Mouse (Mus musculus): Measurements from ENCODE around the gene Meis3. TPM values are rescaled to one million over a fixed set of nuclear protein-coding genes. Genes with fewer than 3 reads are reported as not detected.

Meis3 gene
- polyA plus RNA-seq, 1 experiment from 2014 or later: 15.0 TPM

DNA sequence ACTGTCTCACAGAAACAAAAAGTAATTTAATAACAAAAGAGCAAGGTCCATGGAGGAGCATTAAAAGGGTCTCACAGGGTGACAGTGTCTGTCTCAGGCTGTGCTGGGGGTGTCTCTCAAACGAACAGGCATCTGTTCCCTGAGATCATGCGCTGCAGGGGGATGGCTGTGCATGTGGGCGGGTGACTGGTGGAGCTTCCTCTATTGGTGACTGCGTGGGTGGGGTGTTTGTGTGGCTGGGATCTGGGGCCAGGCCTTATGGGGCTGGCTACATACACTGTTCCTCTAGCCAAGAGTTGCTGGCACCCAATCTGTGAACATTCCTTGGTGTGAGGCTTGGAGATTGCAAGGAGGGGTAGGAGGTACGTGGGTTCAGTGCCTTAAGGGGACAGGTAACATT, 25.6 kb upstream of the Meis3 start:
- H3K4me3 ChIP-seq (ENCODE audit: inconsistent target): no peak overlapping the region
- no peaks in the 10 kb centered on the region for H3K36me3 ChIP-seq (ENCODE audit: inconsistent target)
- H3K27ac ChIP-seq: no peak overlapping the region
- no peaks in the 10 kb centered on the region for H3K79me2 ChIP-seq (ENCODE audit: inconsistent target)
- 38% methylated on average over 5 of the region's 5 CpGs for WGBS (ENCODE audit: missing documents)

- Histone ChIP-seq H3K4me3 (ENCODE audit: inconsistent target) (no peak overlapping the region), H3K27ac (no peak overlapping the region)
- WGBS (ENCODE audit: missing documents): 74% methylated on average over 9 of the region's 9 CpGs
Measured at GRCm38 (mm10) chr7:16150191-16151145, 24.4 kb upstream of the Meis3 start.

DNA sequence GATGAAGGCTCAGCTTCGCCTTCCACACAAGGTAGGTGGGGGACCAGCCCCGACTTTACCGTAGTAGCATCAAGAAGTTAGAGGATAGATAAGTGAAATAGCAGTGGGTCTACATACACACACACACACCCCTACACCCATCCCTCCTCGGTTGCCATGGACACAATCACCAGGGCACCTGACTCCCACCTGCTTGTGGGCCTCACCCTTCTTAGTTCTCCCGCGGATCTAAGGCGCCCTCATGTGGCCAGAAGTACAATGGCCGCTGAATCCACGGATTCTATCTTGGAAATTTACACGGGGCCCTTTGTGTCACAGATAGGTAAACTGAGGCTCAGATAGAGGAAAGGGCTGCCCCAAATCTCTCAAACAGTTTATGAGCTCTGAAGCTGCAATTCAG, 21.4 kb upstream of the Meis3 start:
- no peak overlapping the region for H3K4me3 ChIP-seq (ENCODE audit: inconsistent target)
- no peak overlapping the region for H3K27ac ChIP-seq
- H3K36me3 ChIP-seq (ENCODE audit: inconsistent target): no peaks in the 10 kb centered on the region
- 27% methylated on average over 10 of the region's 10 CpGs for WGBS (ENCODE audit: missing documents)
- H3K79me2 ChIP-seq (ENCODE audit: inconsistent target): no peaks in the 10 kb centered on the region

More at GRCm38 (mm10) chr7:16150191-16151145, 24.4 kb upstream of the Meis3 start:
- H3K36me3 ChIP-seq (ENCODE audit: inconsistent target): no peaks in the 10 kb centered on the region
- no peaks in the 10 kb centered on the region for H3K79me2 ChIP-seq (ENCODE audit: inconsistent target)

DNA sequence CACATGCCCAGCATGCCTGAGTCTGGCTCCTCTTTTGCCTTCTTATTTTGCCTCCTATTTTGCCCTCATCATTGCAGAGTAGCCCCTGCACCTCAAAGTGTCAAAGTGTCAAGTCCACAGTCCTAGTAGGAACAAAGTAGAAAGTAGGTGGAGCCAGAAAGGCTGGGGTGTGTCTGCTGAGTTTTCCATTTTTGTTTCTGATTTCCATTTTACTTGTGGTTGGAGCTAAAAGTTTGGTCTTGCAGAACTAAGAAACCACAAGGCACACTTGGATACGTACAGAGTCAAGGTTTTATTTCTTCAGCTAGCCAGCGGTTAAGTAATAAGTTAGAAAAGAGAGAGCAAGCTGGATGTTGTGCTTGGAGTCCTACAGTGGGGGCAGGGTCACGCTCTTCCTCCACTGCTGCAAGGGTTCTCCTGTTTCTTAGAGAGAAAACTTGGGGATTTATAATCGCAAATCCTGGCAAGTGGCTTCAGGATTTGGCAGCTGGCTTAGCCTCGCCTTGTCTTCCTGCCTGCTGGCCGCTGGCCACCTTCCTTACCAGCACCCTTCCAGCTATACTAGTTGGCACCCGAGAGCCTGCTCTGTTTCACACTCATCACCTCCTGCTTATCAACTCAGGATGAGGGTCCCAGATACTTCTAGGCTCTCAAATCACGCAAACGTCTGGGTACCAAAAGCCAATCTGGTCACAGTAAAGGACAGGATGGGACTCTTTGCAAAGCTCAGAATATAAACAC, 19.6 kb upstream of the Meis3 start:
- Histone ChIP-seq H3K79me2 (ENCODE audit: inconsistent target) (no peaks in the 10 kb centered on the region), H3K36me3 (ENCODE audit: inconsistent target) (no peaks in the 10 kb centered on the region), H3K4me3 (ENCODE audit: inconsistent target) (no peak overlapping the region), H3K27ac (no peak overlapping the region)
- WGBS (ENCODE audit: missing documents): 65% methylated on average over 9 of the region's 9 CpGs

DNA sequence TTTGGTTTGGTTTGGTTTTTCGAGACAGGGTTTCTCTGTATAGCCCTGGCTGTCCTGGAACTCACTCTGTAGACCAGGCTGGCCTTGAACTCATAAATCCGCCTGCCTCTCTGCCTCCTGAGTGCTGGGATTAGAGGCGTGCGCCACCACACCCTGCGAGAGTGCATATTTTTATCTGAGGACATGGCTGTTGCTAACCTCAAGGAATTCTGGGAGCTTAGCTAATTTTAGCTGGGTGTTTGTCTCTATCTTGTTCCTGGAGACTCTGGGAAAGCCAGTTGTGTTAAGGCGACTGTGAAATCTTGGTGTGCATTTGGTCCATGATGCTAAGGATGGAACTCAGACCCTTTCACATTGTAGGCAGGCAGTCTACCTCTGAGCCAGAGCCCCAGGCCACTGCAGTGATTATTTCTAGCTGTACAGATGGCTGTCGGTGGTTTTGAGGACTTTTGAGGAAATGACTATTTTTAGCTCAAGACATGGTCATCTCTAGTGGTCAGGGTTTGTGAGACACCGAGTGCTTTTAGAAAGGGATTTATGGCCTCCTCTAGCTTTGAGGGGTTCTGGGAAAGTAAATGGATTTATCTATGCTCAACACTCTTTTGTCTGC, 18.7 kb upstream of the Meis3 start:
- Histone ChIP-seq H3K36me3 (ENCODE audit: inconsistent target) (no peaks in the 10 kb centered on the region), H3K4me3 (ENCODE audit: inconsistent target) (no peak overlapping the region), H3K79me2 (ENCODE audit: inconsistent target) (no peaks in the 10 kb centered on the region), H3K27ac (no peak overlapping the region)
- WGBS (ENCODE audit: missing documents): 60% methylated on average over 8 of the region's 8 CpGs

GRCm38 (mm10) chr7:16158735-16159134, 16.2 kb upstream of the Meis3 start:
- Histone ChIP-seq H3K36me3 (ENCODE audit: inconsistent target) (no peaks in the 10 kb centered on the region), H3K27ac (no peak overlapping the region), H3K4me3 (ENCODE audit: inconsistent target) (no peak overlapping the region), H3K79me2 (ENCODE audit: inconsistent target) (no peaks in the 10 kb centered on the region)
- 17% methylated on average over 30 of the region's 39 CpGs for WGBS (ENCODE audit: missing documents)

DNA sequence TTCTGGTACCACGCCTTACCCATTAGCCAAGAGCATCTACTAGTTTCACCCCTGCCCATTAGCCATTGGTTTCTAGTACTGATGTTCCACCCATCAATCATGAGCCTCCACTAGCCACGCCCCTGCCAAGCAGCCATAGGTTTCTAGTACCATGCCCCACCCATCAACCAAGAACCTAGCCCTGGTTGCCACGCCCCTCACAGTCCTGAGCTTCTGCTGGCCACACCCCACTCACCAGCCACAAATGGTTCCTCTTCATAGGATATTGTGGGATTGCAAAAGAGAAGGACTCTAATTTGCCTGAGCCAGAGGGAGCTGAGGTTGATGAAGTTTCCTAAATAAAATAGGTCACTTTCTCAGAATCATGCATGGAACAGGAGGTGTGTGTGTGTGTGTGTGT, 14.2 kb upstream of the Meis3 start:
- 63% methylated on average over 3 of the region's 3 CpGs for WGBS (ENCODE audit: missing documents)
- Histone ChIP-seq H3K4me3 (ENCODE audit: inconsistent target) (no peak overlapping the region), H3K27ac (no peak overlapping the region), H3K79me2 (ENCODE audit: inconsistent target) (no peaks in the 10 kb centered on the region), H3K36me3 (ENCODE audit: inconsistent target) (no peaks in the 10 kb centered on the region)

DNA sequence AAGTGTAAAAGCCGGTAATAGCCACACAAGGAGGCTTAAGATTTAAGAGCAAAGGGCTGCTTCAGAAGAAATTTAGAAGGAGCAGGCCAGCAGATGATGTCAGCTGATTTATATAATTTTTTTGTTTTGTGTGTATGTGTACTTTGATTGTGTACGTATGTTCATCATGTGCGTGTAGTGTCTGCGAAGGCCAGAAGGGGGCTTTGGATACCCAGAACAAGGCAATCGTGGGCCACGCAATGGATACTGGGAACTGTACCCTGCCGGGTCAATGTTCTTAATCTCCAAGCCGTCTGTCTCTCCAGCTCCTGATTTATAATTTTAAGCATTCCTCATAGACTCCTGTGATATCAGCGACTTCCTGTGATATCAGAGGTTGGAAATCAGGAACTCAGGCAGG, 13.6 kb upstream of the Meis3 start:
- WGBS (ENCODE audit: missing documents): 91% methylated on average over 9 of the region's 9 CpGs
- Histone ChIP-seq H3K4me3 (ENCODE audit: inconsistent target) (no peak overlapping the region), H3K36me3 (ENCODE audit: inconsistent target) (no peaks in the 10 kb centered on the region), H3K79me2 (ENCODE audit: inconsistent target) (no peaks in the 10 kb centered on the region), H3K27ac (no peak overlapping the region)

DNA sequence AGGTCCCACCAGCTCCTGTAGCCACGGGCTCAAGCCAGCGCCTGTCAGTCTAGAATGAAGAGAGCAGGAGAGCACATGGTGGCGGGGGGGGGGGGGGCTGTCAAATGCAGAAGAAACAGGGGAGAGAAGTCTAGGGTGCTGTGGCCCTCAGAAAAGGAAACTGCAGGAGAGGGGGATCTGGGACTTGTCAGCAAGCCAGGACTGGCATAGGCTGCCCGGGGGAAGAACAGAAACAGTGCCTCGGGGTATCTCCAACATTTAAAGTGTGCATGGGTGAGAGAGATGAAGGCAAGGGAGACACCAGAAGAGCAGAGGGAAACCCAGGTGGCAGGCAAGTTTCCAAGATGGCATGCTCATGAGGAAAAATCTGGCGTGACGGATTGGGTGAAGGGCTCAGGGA, 12.9 kb upstream of the Meis3 start:
- WGBS (ENCODE audit: missing documents): 76% methylated on average over 7 of the region's 7 CpGs
- Histone ChIP-seq H3K4me3 (ENCODE audit: inconsistent target) (no peak overlapping the region), H3K79me2 (ENCODE audit: inconsistent target) (no peaks in the 10 kb centered on the region), H3K36me3 (ENCODE audit: inconsistent target) (no peaks in the 10 kb centered on the region), H3K27ac (no peak overlapping the region)

DNA sequence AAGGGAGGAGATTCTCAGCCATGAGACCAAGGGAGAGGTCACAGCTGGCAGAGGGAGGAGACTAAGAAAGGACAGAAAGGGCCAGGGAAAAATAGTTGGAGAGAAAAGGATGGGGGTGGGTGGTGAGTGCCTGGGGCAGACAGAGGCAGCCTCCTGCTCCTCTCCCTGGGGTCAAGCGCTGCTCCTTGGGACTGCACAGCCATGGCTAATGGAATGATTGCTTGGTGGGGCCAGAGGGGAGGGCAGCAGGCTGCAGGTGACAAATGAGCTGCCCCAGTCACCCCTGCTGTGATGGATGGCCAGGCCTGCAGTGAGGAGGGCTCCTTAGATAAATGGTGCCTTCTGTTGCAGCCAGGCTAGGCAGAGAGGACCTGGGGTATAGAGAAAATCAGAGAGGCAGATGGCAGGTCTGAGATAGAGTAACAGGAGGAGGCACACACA, 2.7 kb upstream of the Meis3 start:
- 11% methylated on average over 1 of the region's 1 CpGs for WGBS (ENCODE audit: missing documents)
- no peaks in the 10 kb centered on the region for H3K36me3 ChIP-seq (ENCODE audit: inconsistent target)
- H3K79me2 ChIP-seq (ENCODE audit: inconsistent target): no peaks in the 10 kb centered on the region
- H3K4me3 ChIP-seq (ENCODE audit: inconsistent target): no peak overlapping the region
- no peak overlapping the region for H3K27ac ChIP-seq

GRCm38 (mm10) chr7:16172586-16173140, 2.2 kb upstream of the Meis3 start:
- WGBS (ENCODE audit: missing documents): 62% methylated on average over 1 of the region's 1 CpGs
- no peak overlapping the region for H3K4me3 ChIP-seq (ENCODE audit: inconsistent target)

GRCm38 (mm10) chr7:16173146-16173545, 1.7 kb upstream of the Meis3 start:
- no peaks in the 10 kb centered on the region for H3K36me3 ChIP-seq (ENCODE audit: inconsistent target)
- WGBS (ENCODE audit: missing documents): 38% methylated on average over 5 of the region's 5 CpGs
- no peak overlapping the region for H3K27ac ChIP-seq
- no peaks in the 10 kb centered on the region for H3K79me2 ChIP-seq (ENCODE audit: inconsistent target)
- no peak overlapping the region for H3K4me3 ChIP-seq (ENCODE audit: inconsistent target)

More at GRCm38 (mm10) chr7:16172586-16173140, 2.2 kb upstream of the Meis3 start:
- Histone ChIP-seq H3K27ac (no peak overlapping the region), H3K36me3 (ENCODE audit: inconsistent target) (no peaks in the 10 kb centered on the region), H3K79me2 (ENCODE audit: inconsistent target) (no peaks in the 10 kb centered on the region)

GRCm38 (mm10) chr7:16175542-16175931, 647 bp downstream of the Meis3 start:
- H3K36me3 ChIP-seq (ENCODE audit: inconsistent target): no peaks in the 10 kb centered on the region
- H3K4me3 ChIP-seq (ENCODE audit: inconsistent target): peak overlapping the region; percentile 28
- H3K79me2 ChIP-seq (ENCODE audit: inconsistent target): no peaks in the 10 kb centered on the region
- 6% methylated on average over 10 of the region's 10 CpGs for WGBS (ENCODE audit: missing documents)
- no peak overlapping the region for H3K27ac ChIP-seq

GRCm38 (mm10) chr7:16178114-16178513, 3.2 kb downstream of the Meis3 start:
- Histone ChIP-seq H3K36me3 (ENCODE audit: inconsistent target) (no peaks in the 10 kb centered on the region), H3K27ac (no peak overlapping the region), H3K4me3 (ENCODE audit: inconsistent target) (no peak overlapping the region), H3K79me2 (ENCODE audit: inconsistent target) (no peaks in the 10 kb centered on the region)
- WGBS (ENCODE audit: missing documents): 40% methylated on average over 4 of the region's 4 CpGs

Data from macrophage (primary cell).